Mouse (Mus musculus) heart, postnatal 14 days (tissue): Measurements from ENCODE around the gene Man1c1. TPM values are rescaled to one million over a fixed set of nuclear protein-coding genes. Genes with fewer than 3 reads are reported as not detected.

Experiments used
- DNase-seq, 2 experiments: peaks; one replicate each; pipeline ENCODE4 v3.0.0; 2021 to 2022
- intact Hi-C: fragments of 180-260 bp; cut with DNase I; formaldehyde crosslinking; loops from one replicate; pipeline ENCODE4 v1.15.1; 2025
- total RNA-seq, 2 experiments: library from RNA; stranded (reverse); gene quantifications; 2 replicates each; pipeline ENCODE4 v1.2.3; 2021

The Man1c1 gene
- total RNA-seq, 2 experiments from 2014 or later = 25.1 to 25.8 TPM

DNA sequence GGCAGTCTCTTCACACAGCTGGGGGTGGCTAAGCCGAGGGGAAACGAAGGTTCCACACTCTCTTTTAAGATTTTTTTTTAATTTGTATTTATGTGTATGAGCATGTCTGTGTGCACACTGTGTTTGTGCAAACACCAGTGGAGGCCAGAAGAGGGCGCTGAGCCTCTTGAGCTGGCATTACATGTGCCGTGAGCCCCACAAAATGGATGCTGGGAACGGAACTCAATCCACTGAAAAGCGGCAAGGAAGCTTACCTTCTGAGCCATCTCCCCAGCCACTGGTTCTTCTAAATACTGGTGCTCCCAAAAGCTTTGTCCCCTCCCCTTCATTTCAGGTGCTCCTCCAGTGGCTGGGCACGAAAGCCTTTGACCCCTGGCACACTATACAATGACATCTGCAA is 22.3 kb downstream of the Man1c1 start:
- intact Hi-C loops = no loop called here
- no peak for DNase-seq

DNA sequence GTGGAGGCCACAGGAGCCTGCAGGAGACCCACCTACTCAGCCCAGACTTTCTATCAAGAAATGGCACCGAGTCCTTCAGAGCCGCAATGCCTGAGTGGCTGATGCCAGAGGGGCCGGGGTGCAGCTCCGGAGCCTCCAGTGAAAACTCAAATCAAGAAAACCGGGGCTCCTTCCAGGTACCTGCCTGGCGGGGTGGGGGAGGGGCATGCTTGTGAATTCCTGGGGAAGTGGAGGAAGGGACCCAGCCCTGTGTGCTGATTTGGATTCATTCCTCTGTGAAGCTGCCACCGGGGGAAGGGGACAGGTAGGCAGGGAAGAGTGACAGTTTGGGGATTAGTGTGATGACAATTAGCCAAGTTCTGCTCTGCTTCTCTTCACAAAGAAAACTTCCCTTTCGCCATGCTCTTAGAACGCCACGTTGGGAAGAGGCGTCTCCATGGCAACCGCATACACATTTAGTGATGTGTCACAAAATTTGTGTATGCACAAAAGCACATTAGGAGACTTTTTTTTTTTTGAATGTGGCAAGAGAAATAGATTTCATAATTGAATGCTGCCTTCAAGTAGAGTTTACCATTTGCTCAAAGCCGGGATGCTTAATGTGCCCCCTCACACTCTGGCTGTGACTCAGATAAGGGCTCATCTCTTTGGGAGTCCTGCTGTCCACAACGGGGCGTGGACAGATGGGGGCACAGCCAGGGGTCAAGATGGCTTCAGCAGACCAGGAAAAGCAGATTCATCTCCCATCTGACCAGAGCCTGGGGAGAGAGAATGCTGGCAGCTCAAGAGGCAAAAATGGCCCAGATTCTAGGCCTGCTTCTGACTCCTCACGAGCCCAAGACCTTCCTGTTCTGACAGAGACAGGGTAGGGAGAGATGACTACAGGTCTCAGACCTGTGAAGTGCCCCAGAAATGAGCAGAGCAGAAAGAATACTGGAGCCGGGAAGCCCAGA is 26.3 kb downstream of the Man1c1 start:
- DNase-seq = no peak
- intact Hi-C loops = no loop called here

DNA sequence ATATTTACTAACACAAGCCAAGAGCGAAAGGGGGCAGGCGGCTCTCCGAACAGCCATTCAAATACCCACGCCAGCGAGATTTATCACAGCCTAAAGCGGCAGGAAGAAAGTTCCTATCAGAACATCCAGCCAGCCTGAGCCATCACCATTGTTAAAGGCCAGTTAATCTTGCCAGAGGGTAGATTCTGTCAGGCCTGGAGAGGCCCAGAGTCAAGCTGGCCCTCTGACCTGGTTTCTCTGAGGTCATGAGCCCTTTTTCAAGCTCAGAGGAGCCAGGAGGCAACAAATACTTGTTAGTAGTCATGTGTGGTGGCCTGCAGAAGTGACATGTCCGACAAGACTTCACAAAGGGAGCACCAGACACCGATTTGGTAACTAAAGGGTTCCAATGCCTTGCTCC is 28.3 kb downstream of the Man1c1 start:
- intact Hi-C loops = no loop called here
- DNase-seq = no peak

DNA sequence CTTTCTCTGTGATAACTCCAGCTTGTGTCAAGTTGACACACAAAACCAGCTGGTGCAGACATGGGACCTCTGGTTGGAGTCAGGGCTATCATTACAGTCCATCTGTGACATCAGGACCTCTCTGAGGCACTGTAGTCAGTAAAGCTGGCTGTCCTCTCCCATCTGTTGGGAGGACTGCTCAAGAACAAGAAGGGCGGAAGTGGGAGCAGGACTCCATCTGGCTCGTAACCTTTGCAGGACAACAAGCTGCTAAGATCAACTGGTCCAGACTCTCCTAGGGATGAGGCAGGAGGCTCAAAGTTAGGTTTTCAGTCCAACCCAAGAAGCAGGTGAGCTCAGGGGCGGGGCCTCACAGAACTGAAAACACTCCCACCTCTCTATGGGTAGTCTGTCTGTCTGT is 29.1 kb downstream of the Man1c1 start:
- intact Hi-C loops = no loop called here

DNA sequence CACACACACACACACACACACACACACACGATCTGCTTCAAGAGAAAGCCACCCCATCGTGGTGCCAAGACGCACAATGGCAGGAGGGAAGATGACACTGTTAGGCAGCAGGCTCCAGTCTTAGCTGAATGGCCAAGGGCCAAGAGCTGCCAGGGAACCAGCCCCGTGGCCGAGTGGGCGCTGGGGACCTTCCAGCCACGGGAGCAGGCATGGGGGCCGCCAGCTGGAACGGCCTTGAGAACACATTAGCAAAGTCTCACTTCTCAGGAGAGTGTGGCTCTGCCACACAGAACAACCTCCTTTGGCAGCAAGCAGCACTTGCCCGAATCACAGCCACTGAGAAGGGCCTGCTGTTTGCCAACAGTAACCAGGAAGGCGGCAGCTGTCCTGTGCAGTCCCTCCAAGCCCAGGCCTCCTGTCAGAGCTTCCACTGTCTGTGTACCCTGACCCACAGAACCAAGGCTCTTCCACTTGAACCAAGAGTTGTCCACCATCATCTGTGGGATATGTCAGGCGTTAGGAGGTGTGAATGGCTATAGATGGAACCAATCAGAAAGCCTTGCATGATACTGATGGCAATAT is 30.1 kb downstream of the Man1c1 start:
- intact Hi-C loops = no loop called here
- DNase-seq = peak in 1 of 2 experiments; percentile 27

More for the DNA sequence above, 29.1 kb downstream of the Man1c1 start:
- no peak for DNase-seq

DNA sequence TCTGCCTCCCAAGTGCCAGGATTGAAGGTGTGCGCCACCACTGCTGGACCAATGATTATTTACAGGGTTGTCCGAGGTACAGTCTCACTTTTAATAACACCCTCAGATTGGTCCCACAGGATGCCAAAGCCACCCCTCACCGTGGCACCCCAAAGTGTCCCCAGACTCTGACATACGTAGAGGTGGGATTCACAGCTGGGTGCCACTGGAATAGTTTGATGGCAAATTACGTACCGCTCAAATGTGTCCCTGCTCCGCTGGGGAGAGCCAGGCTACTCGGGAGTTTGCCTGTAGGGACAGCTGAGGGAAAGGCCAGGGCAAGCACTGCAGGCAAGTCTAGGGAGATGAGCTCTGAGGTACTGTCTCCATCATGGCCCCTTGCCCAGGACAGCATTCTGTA is 30.9 kb downstream of the Man1c1 start:
- no peak for DNase-seq
- intact Hi-C loops = no loop called here

DNA sequence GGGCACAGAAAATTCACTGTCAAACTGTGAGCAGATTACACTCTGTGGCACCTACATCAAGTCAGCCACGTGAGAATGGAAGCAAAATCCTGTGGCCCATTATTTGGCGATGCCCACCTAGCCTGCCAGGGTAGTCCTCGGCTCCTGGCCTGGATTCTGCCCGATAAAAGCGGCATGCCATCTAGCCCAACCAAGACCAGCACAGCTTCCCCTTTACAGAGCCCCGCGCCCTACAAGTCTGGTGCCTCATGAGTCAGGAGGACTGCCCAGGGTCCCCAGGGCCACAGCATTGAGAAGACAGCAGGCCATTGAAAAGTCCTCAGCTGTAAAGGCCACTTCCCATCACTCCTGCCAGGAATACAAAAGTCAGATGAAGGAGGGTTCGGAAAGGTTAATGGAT is 31.8 kb downstream of the Man1c1 start:
- intact Hi-C loops = no loop called here
- no peak for DNase-seq

DNA sequence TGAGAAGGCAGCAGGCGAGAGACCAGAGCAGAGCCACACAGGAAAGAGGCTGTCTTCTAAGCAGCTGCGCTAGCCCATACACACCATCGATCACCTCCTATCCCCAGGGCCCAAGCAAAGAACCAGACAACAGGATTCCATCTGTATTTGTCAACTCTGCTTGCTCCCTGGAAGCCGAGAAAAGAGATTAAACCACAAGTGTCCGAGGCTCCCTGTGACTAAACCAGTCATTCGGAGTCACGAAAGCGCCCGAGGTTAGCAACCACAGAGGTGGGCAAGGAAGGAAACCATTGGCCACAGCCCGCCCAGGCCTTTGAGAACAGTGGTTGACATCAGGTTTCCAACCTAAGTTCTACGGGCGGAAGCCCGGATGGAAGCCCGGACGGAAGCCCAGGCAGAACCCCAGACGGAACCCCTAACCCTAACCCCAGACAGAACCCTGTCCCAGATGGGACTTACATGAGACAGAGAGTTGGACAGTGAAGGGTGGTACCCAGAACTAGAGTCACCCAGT is 32.4 kb downstream of the Man1c1 start:
- intact Hi-C loops = no loop called here
- DNase-seq = no peak

DNA sequence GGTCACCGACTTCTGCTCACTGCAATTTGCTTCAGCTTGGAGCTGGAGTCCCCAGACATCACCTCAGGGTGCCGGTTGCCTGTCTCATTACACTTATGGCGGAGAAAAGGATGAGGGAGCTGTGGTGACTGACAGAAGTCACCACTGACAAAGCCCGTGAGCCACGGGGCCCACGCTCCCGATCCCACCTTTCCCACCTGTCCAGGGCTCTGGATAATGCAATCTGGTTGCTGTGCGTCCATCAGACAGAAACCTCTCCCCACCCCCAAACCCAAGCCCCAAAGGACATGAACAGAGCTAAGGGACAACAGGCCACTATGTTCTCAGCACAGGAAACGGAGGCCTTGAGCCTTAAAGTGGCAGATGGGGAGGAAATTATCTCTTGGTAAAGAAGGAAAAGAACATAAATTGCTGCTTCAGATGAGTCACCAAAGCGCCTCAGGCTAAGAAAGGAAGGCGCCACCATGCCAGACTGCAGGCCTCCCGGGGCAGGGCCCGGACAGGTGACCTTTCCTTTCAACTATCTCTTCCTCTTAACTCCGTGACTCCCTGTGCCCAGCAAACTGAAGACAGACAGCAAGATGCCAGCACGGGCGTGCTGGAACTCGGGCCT is 34.2 kb downstream of the Man1c1 start:
- no peak for DNase-seq
- intact Hi-C loops = no loop called here

DNA sequence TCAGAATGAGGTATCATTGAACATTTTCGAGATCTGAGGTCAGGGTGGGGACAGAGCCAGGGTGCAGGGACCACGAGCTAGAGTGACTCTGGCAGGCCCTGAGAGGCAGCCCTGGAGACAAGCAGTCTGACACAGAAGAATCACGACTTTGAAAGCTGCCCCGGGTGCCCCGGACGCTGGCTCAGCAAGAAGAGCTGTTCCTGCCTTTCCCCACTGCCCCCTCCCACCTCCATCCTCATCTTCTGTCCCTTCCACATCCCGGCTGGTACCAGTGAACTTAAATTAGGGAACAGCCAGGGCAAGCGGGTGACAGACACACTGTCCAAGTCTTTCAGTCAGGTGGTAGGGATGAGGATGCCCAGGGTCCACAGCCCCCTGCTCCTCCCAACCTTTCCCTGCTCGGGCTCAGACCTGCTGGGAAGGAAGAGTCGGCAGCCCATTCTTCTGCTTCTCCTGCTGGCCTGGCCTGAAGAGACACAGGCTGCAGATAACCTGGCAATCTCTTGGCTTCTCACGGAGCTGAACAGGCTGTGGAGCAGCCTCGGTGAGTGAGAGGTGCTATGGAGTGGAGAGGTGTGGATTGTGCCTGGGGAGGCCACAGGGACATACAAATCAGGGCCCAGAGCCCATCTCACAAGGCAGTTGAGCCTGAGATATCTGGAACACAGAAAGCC is 35.6 kb downstream of the Man1c1 start:
- intact Hi-C loops = no loop called here
- no peak for DNase-seq

DNA sequence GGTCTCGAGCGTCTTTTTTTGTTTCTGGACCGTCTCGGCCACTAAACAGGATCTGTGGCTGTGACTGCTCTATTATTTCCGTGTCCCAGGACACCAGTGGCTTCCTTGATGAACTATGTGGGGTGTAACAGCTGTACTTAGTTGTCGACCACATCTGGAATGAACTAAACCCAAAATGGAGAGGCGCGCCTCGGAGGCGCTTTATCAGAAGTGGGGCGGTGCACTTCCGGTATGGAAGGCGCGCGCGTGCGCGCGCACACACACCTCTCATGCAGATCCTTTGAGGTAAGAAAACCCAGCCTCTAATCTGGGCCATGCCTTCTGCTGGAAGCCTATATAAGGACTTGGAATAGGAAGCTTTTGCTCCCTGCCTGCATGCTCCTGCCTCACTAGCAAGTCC is 37.7 kb downstream of the Man1c1 start:
- intact Hi-C loops = no loop called here
- DNase-seq = no peak

DNA sequence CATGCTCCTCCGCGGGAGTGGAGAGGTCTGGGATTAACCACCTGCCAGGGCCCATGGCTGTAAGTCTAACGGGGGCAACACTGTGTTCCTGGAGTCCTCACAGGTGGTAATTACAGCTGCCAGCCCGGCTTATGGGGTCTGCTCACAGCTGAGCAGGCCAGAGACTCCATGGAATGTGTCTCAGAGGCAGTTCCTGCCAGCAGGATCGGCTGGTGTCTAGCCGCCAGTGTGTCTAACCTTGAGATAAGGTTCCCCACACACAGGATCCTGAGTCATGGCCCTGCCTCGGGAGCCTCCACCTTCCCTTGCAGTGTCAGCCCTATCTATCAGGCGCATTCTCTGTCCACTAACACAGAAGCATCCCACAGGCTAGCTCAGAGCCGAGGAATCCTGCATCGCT is 41.0 kb downstream of the Man1c1 start:
- intact Hi-C loops = loop anchor here (5.0 kb wide), 1 partner anchor 39 kb away; the partner anchor contains the start of gene Man1c1
- DNase-seq = peak; percentile 23 to 52

DNA sequence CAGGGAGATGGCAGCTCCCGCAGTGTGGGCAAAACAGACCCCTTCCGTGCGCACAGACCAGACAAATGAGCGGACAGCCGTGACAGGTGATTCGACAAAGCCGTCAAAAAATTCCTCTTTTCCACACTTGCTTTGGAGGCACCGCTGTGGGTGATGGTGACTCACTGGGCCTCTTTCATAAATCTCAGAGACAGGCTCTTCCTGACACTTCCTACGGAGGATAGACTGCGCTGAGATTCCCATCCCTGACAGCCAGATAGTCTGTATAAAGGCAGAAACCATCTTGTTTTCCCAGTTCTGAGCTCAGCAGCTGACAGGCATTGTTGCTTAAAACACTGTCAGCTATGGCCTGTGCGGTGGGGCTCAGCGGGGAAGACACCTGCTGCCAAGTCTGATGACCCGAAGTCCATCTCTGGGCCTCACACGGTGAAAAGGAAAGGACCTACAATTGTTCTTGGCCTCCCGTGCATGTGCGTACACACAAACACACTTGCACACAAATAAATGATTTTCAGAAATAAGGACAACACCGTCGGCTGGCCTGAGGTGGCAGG is 43.4 kb downstream of the Man1c1 start:
- DNase-seq = no peak

DNA sequence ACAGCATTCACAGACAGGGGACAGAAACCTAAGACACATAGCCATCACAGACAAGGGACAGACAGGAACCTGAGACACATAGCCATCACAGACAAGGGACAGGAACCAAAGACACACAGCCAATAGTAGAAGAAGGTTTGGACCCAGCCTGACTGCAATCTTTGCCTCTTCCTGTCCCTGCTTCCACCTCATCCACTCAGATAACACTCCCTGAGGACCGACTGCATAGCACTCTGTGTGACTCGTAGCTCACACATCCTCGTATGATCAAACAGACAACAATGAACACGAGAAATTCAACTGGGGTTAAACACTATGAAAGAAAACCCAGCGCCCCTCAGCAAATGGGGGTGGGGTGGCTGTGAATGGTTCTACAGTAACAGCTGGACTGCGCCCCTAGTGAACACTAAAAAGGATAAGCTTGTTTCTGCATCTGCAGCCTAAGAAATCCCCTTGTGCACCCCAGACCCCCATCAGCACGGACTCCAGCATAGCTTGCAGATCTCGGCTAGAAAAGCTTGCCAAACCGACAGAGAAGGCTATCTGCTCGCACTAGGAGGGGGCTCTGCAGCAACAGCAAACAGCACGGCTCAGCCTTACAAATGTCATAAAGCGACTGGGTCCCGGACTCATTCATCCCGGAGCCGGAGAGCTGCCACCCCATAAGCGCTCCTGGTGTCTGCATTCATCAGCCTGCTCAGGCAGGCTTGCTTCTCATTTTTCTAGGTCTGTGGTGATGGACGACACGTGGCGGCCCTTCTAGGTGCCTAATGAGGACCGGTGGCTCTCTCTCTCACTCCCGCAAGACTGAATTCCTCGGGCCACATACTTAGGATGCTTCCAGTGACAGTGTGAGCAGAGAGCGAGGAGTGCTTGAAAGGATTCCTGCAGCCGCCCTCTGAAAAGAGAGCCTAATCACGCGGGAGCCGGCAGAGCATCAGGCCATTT is 44.5 kb downstream of the Man1c1 start:
- intact Hi-C loops = loop anchor here (5.0 kb wide), 1 partner anchor 43 kb away; the partner anchor contains the start of gene Man1c1
- DNase-seq = no peak

More for the DNA sequence above, 43.4 kb downstream of the Man1c1 start:
- intact Hi-C loops = loop anchor here (5.0 kb wide), 1 partner anchor 42 kb away; the partner anchor contains the start of gene Man1c1

DNA sequence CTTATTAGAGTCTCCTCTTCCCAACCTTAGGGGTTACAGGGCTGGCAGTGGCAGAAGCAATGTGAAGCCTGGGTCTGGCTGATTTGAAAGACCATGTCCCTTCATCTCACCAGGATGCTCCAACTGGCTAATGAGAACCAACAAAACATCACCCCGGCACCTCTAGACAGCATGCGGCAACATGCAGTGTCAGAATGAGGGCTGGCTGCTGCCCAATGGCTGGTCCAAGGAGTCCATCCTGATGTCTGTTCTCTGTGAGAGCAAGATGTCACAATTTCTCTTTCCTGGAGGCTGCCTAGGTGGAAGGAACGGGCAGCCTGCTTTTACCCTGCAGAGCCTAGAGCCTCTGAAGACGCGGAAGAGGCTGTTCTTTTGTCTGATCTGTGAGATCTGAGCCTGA is 46.6 kb downstream of the Man1c1 start:
- DNase-seq = no peak
- intact Hi-C loops = no loop called here

DNA sequence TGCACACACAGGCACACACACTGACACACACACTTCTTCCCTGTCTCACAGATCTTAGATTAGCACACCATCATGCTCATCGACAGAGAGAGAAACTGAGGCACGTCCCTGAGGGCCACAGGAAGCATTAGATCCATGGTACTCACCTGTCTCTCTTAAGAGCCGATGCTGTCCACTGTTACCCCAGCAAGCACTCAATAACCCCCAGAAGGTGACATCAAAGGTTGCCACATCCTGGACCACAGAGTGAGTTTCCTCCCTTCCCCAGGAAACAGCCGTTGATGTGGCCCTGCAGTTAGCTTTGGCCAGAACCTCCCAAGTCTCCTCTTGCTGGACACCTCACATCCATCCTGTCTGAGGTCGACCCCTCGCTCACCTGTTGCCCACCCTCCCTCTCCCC is 49.7 kb downstream of the Man1c1 start:
- intact Hi-C loops = no loop called here
- DNase-seq = no peak

DNA sequence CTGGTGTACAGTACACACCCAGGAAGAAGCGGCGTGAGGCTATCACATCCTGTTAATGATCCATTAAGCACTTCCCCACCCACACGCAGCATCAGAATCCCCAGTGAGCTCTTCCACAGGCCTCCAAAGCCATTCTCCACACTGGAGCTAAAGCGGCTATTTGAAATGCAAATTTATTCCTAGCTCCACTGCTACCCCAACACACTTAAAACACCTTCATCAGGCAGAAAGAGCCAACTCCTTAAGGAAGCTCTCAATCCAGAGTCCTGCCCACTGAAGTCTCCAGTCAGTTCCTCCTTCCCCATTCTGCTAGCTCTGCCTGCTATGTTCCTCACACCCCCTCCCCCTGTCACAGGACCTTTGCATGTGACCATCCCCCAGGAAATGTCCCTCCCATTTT is 51.4 kb downstream of the Man1c1 start:
- no peak for DNase-seq
- intact Hi-C loops = no loop called here

DNA sequence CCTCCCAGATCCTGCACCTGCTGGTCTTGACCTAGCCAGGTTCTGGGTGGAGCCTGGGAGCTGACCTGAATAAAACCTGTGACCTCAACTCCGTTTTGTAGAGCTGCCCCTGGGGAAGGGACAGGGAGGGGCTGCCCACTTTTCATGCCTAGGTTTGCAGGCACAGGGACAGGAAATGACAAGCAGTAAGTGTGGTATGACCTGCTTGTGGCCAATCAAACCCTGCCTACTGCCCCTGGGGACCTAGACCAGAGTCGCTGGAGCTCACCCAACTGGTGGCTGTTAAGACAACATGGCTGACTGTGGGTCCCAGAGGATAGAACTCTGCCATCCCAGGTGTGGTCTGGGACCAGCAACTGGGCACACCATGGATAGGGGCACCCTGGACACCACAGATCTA is 51.9 kb downstream of the Man1c1 start:
- no peak for DNase-seq
- intact Hi-C loops = no loop called here

DNA sequence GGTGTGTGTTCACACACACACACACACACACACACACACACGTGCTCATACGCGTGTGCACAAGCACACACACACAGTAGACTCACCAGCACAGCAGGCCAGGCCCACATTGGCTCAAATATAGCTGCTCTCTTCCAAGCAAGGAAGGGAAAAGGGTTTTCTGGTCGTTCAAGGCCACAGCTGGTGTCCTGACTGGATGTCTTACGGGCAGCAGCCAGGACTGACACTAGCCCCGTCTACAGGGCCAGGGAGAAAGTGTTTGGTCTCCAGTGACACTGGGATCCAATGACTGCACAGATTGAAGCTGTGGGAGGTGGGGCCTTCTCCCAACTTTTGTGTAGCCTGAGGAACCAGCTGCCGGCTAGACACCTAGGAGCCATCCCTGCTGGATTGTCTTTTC is 52.7 kb downstream of the Man1c1 start:
- DNase-seq = peak; percentile 58 to 71
- intact Hi-C loops = no loop called here
